Mouse (Mus musculus) lung, postnatal 0 days (tissue): Measurements from ENCODE around the gene Clba1.

Source experiments
- CTCF ChIP-seq: IDR thresholded peaks from 2 replicates; pipeline ENCODE4 v1.5.1; 2016; ENCODE audit warnings: antibody characterized with exemption, mild to moderate bottlenecking
- EP300 ChIP-seq: IDR thresholded peaks from 2 replicates; pipeline ENCODE4 v1.6.1; 2016; ENCODE audit warnings: antibody characterized with exemption, mild to moderate bottlenecking, control low read depth

GRCm38 (mm10) chr12:112819057-112819662 lies 10.4 kb downstream of the Clba1 start:
- TF ChIP-seq EP300 = no peak
- no peak for TF ChIP-seq CTCF
